Mouse (Mus musculus): ENCODE measurements around the gene Ndrg2. TPM values are rescaled to one million over a fixed set of nuclear protein-coding genes. Genes with fewer than 3 reads are reported as not detected.

Ndrg2 gene
- polyA plus RNA-seq (2011; ENCODE audit: insufficient read depth, insufficient read length, low replicate concordance, missing spikeins), result 13.5 and 24.9 TPM in 2 replicates

DNA sequence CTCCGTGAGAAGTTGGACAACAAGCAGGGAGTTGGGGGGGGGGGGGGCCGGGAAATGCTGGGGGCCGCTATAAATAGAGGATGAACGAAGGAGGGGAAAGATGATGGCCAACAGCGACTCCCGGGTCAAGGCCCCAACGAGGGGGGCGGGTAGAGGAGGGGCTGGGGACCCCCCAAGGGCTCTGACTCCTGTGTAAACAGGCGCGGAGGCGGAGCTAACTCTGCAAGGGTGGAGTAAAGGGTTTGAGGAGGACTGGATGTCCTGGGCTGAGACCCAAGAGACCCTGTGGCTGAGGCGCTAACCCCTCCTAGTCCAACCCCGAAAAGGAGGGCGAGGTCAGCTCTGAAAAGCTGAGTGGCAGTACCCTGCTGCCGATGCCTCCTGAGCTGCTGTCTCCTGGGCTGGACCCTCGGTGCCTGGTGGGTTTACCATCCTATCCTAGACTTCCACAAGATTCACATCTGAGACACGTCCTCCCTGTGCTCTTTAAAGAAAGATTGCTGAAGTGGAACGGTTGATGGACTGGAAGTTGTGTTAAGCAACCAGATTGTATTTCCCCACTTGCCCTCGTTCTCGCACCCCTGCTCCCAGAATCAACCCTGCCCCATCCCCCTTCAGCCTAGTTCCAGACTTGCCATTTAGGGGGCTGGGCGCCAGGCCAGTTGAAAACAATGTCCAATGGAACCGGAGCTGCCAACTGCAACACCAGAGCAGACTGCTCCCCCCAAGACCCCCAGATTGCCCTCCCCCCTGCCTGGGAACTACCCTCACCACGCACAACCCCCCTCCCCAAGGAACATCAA is at the start of gene Ndrg2:
TSS of gene Ndrg2 (minus strand) at position 199 of the 803 bp plus-strand sequence.
- Histone ChIP-seq H3K4me1 (ENCODE audit: control insufficient read depth, insufficient read depth, low read length) (no peaks in the 10 kb centered on the region; the same call in 1 of the 2 replicates), H3K27ac (ENCODE audit: control insufficient read depth, insufficient read depth, low read depth, low read length, poor library complexity) (peak within 1 kb of the TSS; percentile 66; the same call in 1 of the 2 replicates), H3K4me3 (replicated peaks; ENCODE audit: control insufficient read depth, low read depth, low read length) (peak within 1 kb of the TSS; percentile 64)
- TF ChIP-seq POLR2A (IDR thresholded peaks at IDR 0.05; ENCODE audit: borderline replicate concordance, control insufficient read depth, low read depth, low read length) (no peak), CTCF (IDR thresholded peaks at IDR 0.05; ENCODE audit: control insufficient read depth, insufficient read depth, low read length) (no peak)
- 10% methylated on average over 22 of the region's 23 CpGs for WGBS

DNA sequence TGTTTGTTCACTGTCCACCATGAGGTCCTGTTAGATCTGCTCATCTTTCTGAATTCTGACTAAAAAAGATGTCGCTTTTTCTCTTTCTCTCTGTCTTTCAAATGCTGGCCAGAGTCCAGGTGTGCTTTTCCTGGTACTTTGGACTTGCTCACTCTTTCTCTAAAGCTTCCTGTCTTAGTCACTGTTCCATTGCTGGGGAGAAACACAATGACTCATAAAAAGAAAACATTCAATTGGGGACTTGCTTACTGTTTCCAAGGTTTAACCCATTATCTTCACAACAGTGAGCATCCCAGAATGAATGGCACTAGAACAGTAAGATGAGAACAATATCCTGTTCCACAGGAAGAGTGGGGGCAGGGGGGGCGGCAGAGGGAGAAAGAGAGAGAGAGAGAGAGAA is 46.4 kb upstream of the Ndrg2 start:
- Histone ChIP-seq H3K4me3 (replicated peaks; ENCODE audit: control insufficient read depth, low read depth, low read length) (no peak overlapping the region), H3K27ac (ENCODE audit: control insufficient read depth, insufficient read depth, low read depth, low read length, poor library complexity) (no peak overlapping the region), H3K4me1 (ENCODE audit: control insufficient read depth, insufficient read depth, low read length) (no peaks in the 10 kb centered on the region)
- TF ChIP-seq POLR2A (IDR thresholded peaks at IDR 0.05; ENCODE audit: borderline replicate concordance, control insufficient read depth, low read depth, low read length) (no peak), CTCF (IDR thresholded peaks at IDR 0.05; ENCODE audit: control insufficient read depth, insufficient read depth, low read length) (no peak)
- WGBS, result 75% methylated on average over 2 of the region's 2 CpGs

DNA sequence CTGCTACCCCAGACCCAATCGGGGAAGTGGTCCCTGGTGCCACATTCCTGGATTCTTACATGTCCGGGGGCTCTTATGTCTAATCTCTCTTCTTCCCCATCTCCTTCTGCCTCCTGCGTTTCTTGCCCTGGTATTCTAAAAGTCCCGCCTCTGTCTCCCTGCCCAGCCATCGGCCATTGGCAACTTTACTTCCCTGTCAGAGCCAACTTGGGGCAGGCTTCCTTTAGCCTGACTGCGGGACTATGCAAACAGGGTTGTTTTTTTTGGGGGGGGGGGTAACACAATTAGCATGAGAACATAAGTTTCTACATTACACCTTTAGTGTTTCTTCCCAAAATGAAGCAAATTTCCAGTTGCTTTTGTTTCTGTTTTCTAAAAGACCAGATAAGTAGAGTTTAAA is 29.4 kb upstream of the Ndrg2 start:
- Histone ChIP-seq H3K4me1 (ENCODE audit: control insufficient read depth, insufficient read depth, low read length) (no peaks in the 10 kb centered on the region), H3K27ac (ENCODE audit: control insufficient read depth, insufficient read depth, low read depth, low read length, poor library complexity) (no peak overlapping the region), H3K4me3 (replicated peaks; ENCODE audit: control insufficient read depth, low read depth, low read length) (no peak overlapping the region)
- no peak for TF ChIP-seq CTCF (IDR thresholded peaks at IDR 0.05; ENCODE audit: control insufficient read depth, insufficient read depth, low read length)
- no peak for TF ChIP-seq POLR2A (IDR thresholded peaks at IDR 0.05; ENCODE audit: borderline replicate concordance, control insufficient read depth, low read depth, low read length)
- 63% methylated on average over 6 of the region's 6 CpGs for WGBS

DNA sequence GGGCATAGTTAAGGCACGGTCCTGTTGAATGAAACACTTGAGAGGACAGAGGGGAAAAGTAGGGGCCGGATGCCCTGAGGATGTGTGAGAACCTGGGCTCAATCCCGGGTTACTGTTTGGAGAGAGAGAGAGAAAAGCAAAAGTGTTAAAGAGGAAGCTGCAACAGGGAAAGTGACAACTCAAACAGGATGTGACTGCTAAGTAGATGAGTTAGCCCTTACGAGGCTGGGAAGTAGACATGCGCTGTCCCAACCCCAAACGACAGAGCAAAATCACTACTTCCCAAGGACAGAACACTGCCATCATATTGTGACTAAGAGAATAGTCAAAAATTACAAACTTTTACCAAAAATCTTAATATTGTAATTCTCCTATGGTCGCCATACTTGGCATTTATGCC is 28.3 kb upstream of the Ndrg2 start:
- no peaks in the 10 kb centered on the region for H3K4me1 ChIP-seq (ENCODE audit: control insufficient read depth, insufficient read depth, low read length)
- TF ChIP-seq CTCF (IDR thresholded peaks at IDR 0.05; ENCODE audit: control insufficient read depth, insufficient read depth, low read length), result no peak
- no peak for TF ChIP-seq POLR2A (IDR thresholded peaks at IDR 0.05; ENCODE audit: borderline replicate concordance, control insufficient read depth, low read depth, low read length)
- WGBS, result 36% methylated on average over 7 of the region's 7 CpGs
- H3K27ac ChIP-seq (ENCODE audit: control insufficient read depth, insufficient read depth, low read depth, low read length, poor library complexity), result no peak overlapping the region
- no peak overlapping the region for H3K4me3 ChIP-seq (replicated peaks; ENCODE audit: control insufficient read depth, low read depth, low read length)

DNA sequence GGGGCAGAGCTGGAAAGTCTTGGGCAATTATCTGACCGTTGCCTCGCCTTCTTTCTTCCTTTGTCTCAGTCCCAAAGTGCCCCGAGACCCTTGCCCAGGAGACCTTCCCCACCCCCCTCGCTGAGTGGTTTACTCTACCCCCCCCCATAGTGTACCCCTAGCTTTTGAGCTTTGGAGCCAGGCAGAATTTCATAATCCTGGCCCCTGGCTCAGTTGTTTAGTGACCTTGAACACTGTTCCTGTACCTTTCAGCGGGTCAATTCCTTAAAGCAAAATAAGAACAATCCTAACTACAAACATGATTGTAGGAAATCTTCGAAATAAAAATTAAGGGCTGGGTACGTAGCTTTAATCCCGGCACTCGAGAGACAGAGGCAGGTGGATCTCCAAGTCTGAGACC is 27.6 kb upstream of the Ndrg2 start:
- H3K27ac ChIP-seq (ENCODE audit: control insufficient read depth, insufficient read depth, low read depth, low read length, poor library complexity), result no peak overlapping the region
- WGBS, result 51% methylated on average over 9 of the region's 9 CpGs
- TF ChIP-seq POLR2A (IDR thresholded peaks at IDR 0.05; ENCODE audit: borderline replicate concordance, control insufficient read depth, low read depth, low read length) (no peak), CTCF (IDR thresholded peaks at IDR 0.05; ENCODE audit: control insufficient read depth, insufficient read depth, low read length) (no peak)
- no peak overlapping the region for H3K4me3 ChIP-seq (replicated peaks; ENCODE audit: control insufficient read depth, low read depth, low read length)
- no peaks in the 10 kb centered on the region for H3K4me1 ChIP-seq (ENCODE audit: control insufficient read depth, insufficient read depth, low read length)

DNA sequence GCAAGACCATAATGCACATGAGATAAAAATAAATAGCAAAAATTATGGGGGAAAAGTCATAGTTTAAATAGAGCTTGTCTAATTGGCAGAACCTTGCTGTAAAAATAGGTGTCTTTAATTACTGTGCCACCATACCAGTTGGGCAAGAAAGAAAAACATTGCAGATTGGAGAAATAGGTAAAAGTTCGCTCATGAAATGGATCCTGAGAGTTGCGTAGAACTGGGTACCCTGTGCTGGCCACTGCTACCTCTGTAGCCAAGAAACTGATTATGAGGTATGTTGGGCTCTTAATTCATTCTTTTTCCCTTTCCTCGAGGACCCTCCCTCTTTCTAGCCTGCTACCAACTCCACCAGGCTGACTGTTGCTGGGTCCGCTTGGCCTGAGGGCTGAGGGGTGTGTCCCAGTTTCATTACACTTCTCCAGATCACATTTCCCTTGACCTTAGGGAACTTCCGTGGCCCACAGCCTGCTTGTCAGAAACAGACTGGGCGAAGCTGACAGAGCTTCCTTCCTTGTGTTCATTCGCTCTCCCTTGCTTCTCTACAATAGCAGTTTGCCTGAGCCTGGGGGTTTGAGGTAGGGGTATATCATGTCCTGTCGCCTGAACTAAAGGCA is 27.1 kb upstream of the Ndrg2 start:
- 29% methylated on average over 8 of the region's 8 CpGs for WGBS
- Histone ChIP-seq H3K4me3 (replicated peaks; ENCODE audit: control insufficient read depth, low read depth, low read length) (no peak overlapping the region), H3K27ac (ENCODE audit: control insufficient read depth, insufficient read depth, low read depth, low read length, poor library complexity) (no peak overlapping the region), H3K4me1 (ENCODE audit: control insufficient read depth, insufficient read depth, low read length) (no peaks in the 10 kb centered on the region)
- no peak for TF ChIP-seq POLR2A (IDR thresholded peaks at IDR 0.05; ENCODE audit: borderline replicate concordance, control insufficient read depth, low read depth, low read length)

DNA sequence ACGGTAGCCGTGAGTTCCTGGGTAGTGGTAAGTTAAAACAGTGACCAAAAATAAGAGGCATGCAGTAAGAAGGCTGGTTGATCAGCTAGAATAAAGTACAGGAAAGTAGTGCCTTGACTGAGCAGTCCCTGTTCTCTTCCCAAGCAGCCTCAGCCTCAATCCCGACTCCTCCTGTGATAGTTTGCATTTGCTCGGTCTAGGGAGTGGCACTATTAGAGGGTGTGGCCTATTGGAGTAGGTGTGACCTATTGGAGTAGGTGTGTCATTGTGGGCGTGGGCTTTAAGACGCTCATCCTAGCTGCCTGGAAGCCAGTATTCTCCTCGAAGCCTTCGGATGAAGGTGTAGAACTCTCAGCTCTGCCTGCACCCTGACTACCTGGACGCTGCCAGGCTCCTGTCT is 25.0 kb upstream of the Ndrg2 start:
- Histone ChIP-seq H3K4me1 (ENCODE audit: control insufficient read depth, insufficient read depth, low read length) (no peaks in the 10 kb centered on the region), H3K4me3 (replicated peaks; ENCODE audit: control insufficient read depth, low read depth, low read length) (no peak overlapping the region), H3K27ac (ENCODE audit: control insufficient read depth, insufficient read depth, low read depth, low read length, poor library complexity) (no peak overlapping the region)
- TF ChIP-seq POLR2A (IDR thresholded peaks at IDR 0.05; ENCODE audit: borderline replicate concordance, control insufficient read depth, low read depth, low read length) (no peak), CTCF (IDR thresholded peaks at IDR 0.05; ENCODE audit: control insufficient read depth, insufficient read depth, low read length) (no peak)
- WGBS, result 89% methylated on average over 9 of the region's 9 CpGs

DNA sequence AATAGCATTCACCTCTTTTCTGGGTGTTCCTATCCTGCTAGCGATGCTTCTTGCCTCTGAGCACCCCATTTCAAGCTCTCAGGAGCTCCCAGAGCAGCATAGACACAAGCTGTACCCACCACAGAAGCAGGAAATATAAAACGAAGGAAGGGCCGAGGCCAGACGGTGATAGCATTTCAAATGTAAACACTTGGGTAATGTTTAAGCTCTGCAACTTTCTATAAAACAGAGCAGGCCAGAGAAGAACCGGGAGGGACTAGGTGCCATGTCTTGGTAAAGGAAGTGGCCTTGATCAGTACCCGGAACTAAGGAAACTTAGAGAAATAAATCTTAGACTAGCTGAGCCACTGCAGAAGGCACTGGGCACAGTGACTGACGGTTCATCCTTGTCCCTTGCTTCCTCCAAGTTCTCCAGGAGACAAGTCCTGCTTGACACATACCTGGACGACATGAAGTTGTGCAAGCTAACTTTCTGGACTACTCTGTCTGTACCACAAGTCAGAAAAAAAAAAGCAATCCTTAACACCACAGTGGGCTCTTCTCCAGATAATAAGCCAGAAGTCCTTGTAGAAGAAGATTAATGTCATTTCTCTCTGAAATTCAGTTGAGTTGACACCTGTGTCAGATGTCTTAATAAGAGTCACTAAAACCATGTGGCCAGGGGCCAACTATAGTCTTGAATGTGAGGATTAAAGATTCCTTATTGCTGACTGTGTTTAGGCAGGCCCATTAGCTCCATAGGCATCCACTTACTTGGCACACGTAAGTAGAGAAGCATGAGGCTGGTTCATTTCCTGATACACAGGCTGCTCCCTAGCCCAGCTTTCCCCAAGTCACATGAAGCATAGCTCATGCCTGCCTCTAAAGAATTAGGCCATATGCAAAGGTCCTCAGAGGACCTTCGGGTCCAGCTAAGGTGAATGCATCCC is 18.4 kb upstream of the Ndrg2 start:
- H3K27ac ChIP-seq (ENCODE audit: control insufficient read depth, insufficient read depth, low read depth, low read length, poor library complexity), result no peak overlapping the region

More for the DNA sequence above, 18.4 kb upstream of the Ndrg2 start:
- no peak overlapping the region for H3K4me3 ChIP-seq (replicated peaks; ENCODE audit: control insufficient read depth, low read depth, low read length)
- 54% methylated on average over 10 of the region's 10 CpGs for WGBS
- H3K4me1 ChIP-seq (ENCODE audit: control insufficient read depth, insufficient read depth, low read length), result no peaks in the 10 kb centered on the region
- TF ChIP-seq POLR2A (IDR thresholded peaks at IDR 0.05; ENCODE audit: borderline replicate concordance, control insufficient read depth, low read depth, low read length) (no peak), CTCF (IDR thresholded peaks at IDR 0.05; ENCODE audit: control insufficient read depth, insufficient read depth, low read length) (no peak)
